Mouse (Mus musculus) liver, embryonic 11.5 days (tissue): ENCODE data around the gene Gm906. TPM values are rescaled to one million over a fixed set of nuclear protein-coding genes. Genes with fewer than 3 reads are reported as not detected.
"Not testable (repeated sequence)": the region's sequence is repeated elsewhere in the genome, so short reads cannot be mapped to it uniquely, and the experiment has no call there.

Source experiments
- ATAC-seq: fragments of 200-750 bp; cut with Nextera tagmentation; replicated peaks from 2 replicates; pipeline ENCODE4 v1.8.0; 2017; ENCODE audit warnings: moderate number of reproducible peaks, mild to moderate bottlenecking, moderate TSS enrichment, moderate library complexity; ENCODE audit not compliant: low FRiP score
- DNase-seq: peaks from one replicate; pipeline ENCODE4 v3.0.0-alpha.2; 2017; ENCODE audit warnings: low spot score
- H3K27ac ChIP-seq: fragments of 300-500 bp; sonication (generic); 2 replicates; pipeline ENCODE4 v1.5.1; 2014; ENCODE audit warnings: mild to moderate bottlenecking, low read depth, low read length, control low read depth
- H3K27me3 ChIP-seq: fragments of 300-500 bp; sonication (generic); replicated peaks from 2 replicates; pipeline ENCODE4 v1.6.1; 2014; ENCODE audit warnings: low read length, mixed read lengths; ENCODE audit not compliant: control insufficient read depth, insufficient read depth
- H3K36me3 ChIP-seq: fragments of 300-500 bp; sonication (generic); 2 replicates; pipeline ENCODE4 v1.6.1; 2014; ENCODE audit warnings: mild to moderate bottlenecking, low read length, moderate library complexity, mixed read lengths; ENCODE audit not compliant: control insufficient read depth, insufficient read depth
- H3K4me1 ChIP-seq: fragments of 300-500 bp; sonication (generic); replicated peaks from 2 replicates; pipeline ENCODE4 v1.6.1; 2014; ENCODE audit warnings: low read length, mixed read lengths; ENCODE audit not compliant: control insufficient read depth, insufficient read depth
- H3K4me2 ChIP-seq: fragments of 300-500 bp; sonication (generic); 2 replicates; pipeline ENCODE4 v1.6.1; 2014; ENCODE audit warnings: mild to moderate bottlenecking, control low read depth, moderate library complexity
- H3K4me3 ChIP-seq: fragments of 300-500 bp; sonication (generic); 2 replicates; pipeline ENCODE4 v1.5.1; 2014; ENCODE audit warnings: low read depth, low read length, control low read depth
- H3K9ac ChIP-seq: fragments of 300-500 bp; sonication (generic); 2 replicates; pipeline ENCODE4 v1.6.1; 2014; ENCODE audit warnings: low read depth, low read length, control low read depth
- H3K9me3 ChIP-seq: fragments of 300-500 bp; sonication (generic); 2 replicates; pipeline ENCODE4 v1.6.1; 2016; ENCODE audit warnings: low read length, inconsistent platforms, mixed read lengths; ENCODE audit not compliant: control insufficient read depth
- WGBS: fragments of 180-500 bp; shearing (Covaris S2); extraction: QIAGEN DNeasy Blood & Tissue Kit; methylation state at CpG from one replicate; pipeline ENCODE4 v1.1.7; 2014; 5-methylcytosine and 5-hydroxymethylcytosine counted together
- polyA plus RNA-seq: library from polyadenylated mRNA; unstranded; fragments of >200 nt; fragmentation: Nextera tagmentation; extraction: Ambion mirVana; gene quantifications from 2 replicates; pipeline ENCODE4 v1.2.1, GENCODE M21; 2014

Gene Gm906
- polyA plus RNA-seq: not detected in 2 replicates

DNA sequence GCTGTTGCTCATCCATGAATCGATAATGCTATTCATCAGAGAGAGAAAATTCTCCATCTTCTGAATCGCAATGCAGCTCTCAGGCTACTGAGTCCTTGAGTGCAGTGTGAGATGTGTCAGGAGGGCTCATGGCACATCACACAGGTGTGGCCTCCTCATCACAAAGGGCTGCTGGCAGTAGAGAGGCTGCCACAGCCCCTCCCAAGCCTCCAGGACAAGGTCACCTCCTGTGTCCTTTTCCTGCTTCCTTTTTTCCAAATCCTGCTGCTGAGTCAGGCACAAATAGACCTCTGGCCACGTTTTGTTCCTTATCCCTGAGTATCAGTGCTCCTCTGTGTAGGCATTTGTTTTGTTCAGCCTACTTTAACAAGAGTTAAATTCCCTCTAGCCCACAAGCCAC, at the start of gene Gm906:
Gene Gm906 (minus strand): TSS at position 101 of the 400 bp plus-strand sequence.
- H3K4me2 ChIP-seq, H3K27me3 ChIP-seq, H3K27ac ChIP-seq, DNase-seq, H3K4me3 ChIP-seq, H3K36me3 ChIP-seq, H3K4me1 ChIP-seq, H3K9me3 ChIP-seq, ATAC-seq, H3K9ac ChIP-seq: not testable (repeated sequence)
- 64% methylated on average over 3 of the region's 3 CpGs for WGBS

- not testable (repeated sequence) for DNase-seq, H3K27me3 ChIP-seq, H3K4me3 ChIP-seq, H3K36me3 ChIP-seq, H3K4me2 ChIP-seq, H3K9me3 ChIP-seq, H3K9ac ChIP-seq, H3K4me1 ChIP-seq, H3K27ac ChIP-seq
- peak; percentile 62 for ATAC-seq
- 55% methylated on average over 2 of the region's 4 CpGs for WGBS
These were observed 33.2 kb upstream of the Gm906 start for GRCm38 (mm10) chr13:50283308-50283707.

GRCm38 (mm10) chr13:50236487-50236886, 13.6 kb downstream of the Gm906 start:
- DNase-seq (no peak), ATAC-seq (no peak)
- Histone ChIP-seq H3K27me3 (no peaks in the 10 kb centered on the region), H3K36me3 (no peaks in the 10 kb centered on the region), H3K9me3 (no peaks in the 10 kb centered on the region), H3K9ac (no peak overlapping the region), H3K27ac (no peak overlapping the region), H3K4me1 (no peaks in the 10 kb centered on the region), H3K4me2 (no peak overlapping the region), H3K4me3 (no peak overlapping the region)
- 86% methylated on average over 3 of the region's 3 CpGs for WGBS

GRCm38 (mm10) chr13:50211842-50212241, 38.3 kb downstream of the Gm906 start:
- H3K4me1 ChIP-seq, H3K9ac ChIP-seq, DNase-seq, H3K4me2 ChIP-seq, H3K27me3 ChIP-seq, H3K36me3 ChIP-seq, H3K27ac ChIP-seq, H3K4me3 ChIP-seq, ATAC-seq, H3K9me3 ChIP-seq: not testable (repeated sequence)
- WGBS: 5% methylated on average over 1 of the region's 1 CpGs

DNA sequence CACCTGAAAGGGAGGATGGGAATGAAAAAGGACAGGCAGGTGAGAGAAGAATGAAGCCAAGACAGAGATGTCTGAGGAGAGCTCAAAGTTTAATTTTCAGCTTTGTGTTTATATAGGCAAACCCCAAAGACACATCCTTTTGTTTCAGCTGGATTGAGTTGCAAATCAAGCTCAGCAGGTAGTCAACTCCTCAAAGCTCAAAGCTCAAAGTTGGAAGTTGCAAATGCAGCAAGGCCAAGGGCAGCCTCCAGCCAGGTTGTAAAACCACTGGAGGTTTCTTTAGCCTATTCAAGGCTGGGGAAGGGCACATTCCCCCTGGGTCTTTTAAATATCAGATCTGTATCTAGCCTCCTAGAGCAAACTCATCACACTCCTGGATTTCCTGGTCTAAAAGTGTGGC, 39.9 kb downstream of the Gm906 start:
- H3K9me3 ChIP-seq, ATAC-seq, DNase-seq, H3K27me3 ChIP-seq, H3K36me3 ChIP-seq, H3K9ac ChIP-seq, H3K27ac ChIP-seq, H3K4me2 ChIP-seq, H3K4me1 ChIP-seq, H3K4me3 ChIP-seq: not testable (repeated sequence)

DNA sequence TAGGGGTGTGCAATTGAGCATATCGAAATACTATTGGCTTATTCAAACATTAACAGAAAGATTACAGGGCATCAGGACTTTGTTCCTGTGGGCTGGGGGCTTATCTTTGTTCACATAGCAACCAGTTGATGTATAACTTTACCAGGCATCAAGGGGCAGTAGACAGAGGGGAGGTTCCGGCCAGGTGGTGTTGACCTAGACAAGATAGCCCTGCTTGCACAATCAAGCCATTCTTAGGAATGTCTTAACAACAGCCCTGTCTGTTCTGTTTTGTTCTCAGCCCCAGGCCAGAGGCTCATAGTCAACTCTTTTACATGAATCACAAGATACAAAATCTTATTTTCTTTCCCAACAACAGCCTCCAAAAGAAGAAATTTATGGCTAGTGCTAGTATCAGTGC, 40.5 kb downstream of the Gm906 start:
- 72% methylated on average over 2 of the region's 2 CpGs for WGBS
- not testable (repeated sequence) for H3K27me3 ChIP-seq, DNase-seq, H3K9me3 ChIP-seq, H3K36me3 ChIP-seq, H3K4me2 ChIP-seq, ATAC-seq, H3K4me3 ChIP-seq, H3K4me1 ChIP-seq, H3K27ac ChIP-seq, H3K9ac ChIP-seq

DNA sequence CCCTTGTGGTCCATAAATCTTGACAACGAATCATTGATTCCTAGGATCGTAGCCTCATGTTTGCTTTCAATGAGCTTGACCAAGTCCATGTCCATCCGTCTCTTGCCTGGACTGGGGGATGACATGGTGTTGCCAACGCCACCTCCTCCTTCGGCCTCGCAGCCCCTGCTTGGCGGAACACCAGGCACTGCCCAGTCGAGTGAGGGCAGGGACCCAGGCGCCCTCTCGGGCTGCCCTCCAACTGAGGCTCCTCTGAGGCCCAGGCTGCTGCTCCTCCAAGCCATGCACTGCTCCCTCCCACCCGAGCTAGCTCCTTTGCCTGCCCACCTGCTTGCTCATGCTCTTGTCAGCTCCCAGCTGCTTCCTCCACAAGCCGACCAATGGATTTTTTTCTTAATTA, 42.1 kb downstream of the Gm906 start:
- H3K4me3 ChIP-seq: no peak overlapping the region
- ATAC-seq: no peak
- 87% methylated on average over 12 of the region's 12 CpGs for WGBS

DNA sequence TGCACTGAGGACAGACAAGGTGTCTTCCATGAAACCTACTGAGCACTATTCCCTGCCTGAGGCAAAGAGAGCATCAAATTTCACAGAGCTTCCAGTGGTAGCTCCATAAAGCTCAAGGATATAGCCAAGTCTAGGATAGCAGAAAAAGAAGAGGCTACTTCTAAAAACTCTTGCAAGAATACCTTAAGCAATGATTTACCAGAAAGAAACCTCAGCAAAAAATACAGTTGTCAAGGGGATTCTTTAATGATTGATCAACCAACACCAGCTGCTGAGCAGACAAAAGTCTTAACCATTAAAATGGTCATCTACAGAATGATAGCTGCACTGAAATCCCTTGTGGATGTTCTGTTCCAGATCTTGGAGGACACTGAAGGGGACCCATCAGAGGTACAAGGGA, 53.3 kb downstream of the Gm906 start:
- H3K9me3 ChIP-seq, ATAC-seq, H3K4me3 ChIP-seq, H3K4me2 ChIP-seq, H3K4me1 ChIP-seq, H3K27me3 ChIP-seq, DNase-seq, H3K9ac ChIP-seq, H3K36me3 ChIP-seq, H3K27ac ChIP-seq: not testable (repeated sequence)

More for the DNA sequence above, 42.1 kb downstream of the Gm906 start:
- no peak overlapping the region for H3K9ac ChIP-seq
- H3K9me3 ChIP-seq: no peaks in the 10 kb centered on the region
- no peak overlapping the region for H3K4me2 ChIP-seq
- H3K27ac ChIP-seq: no peak overlapping the region
- H3K36me3 ChIP-seq: no peaks in the 10 kb centered on the region
- no peak for DNase-seq
- H3K27me3 ChIP-seq: no peaks in the 10 kb centered on the region
- no peaks in the 10 kb centered on the region for H3K4me1 ChIP-seq
